Mouse (Mus musculus): ENCODE measurements around the gene Ndufaf8. TPM values are rescaled to one million over a fixed set of nuclear protein-coding genes. Genes with fewer than 3 reads are reported as not detected.

The Ndufaf8 gene
- total and polyA plus RNA-seq, 3 experiments = 46.3 to 103 (median 50.2) TPM

- H3K27ac ChIP-seq (ENCODE audit: insufficient read depth, low read depth) = no peak overlapping the region
- H3K36me3 ChIP-seq (replicated peaks in 1 of 2; ENCODE audit: control insufficient read depth in 1 of 2, insufficient read depth in 1 of 2, low read length in 1 of 2) = peaks cover 51 to 54% of the 10 kb centered on the region in 2 experiments
- DNase-seq (ENCODE audit: extremely low read depth) = no peak
- in situ Hi-C loops (cut with MboI; ENCODE audit: low pct_ligation_motif_present, low pct_unique_long_range_greater_than_20kb, low sequenced_read_pairs) = loop anchor here (10.0 kb wide), 1 partner anchor 176 kb away; the partner anchor contains the start of gene Chmp6
- H3K4me1 ChIP-seq (ENCODE audit: control insufficient read depth in 1 of 2, insufficient read depth in 2 of 2) = peaks cover 8 to 47% of the 10 kb centered on the region in 2 experiments
- no peaks in the 10 kb centered on the region for H3K9me3 ChIP-seq (replicated peaks; ENCODE audit: low read length)
- no peak overlapping the region for H3K4me3 ChIP-seq (replicated peaks in 1 of 3; ENCODE audit: low read depth in 2 of 3, low read length in 2 of 3, poor library complexity in 1 of 3)
- TF ChIP-seq RCOR1 (conservative IDR thresholded peaks at IDR 0.05; ENCODE audit: low read depth, low read length) = no peak
- TF ChIP-seq BHLHE40 (IDR thresholded peaks at IDR 0.05; ENCODE audit: low read depth, low read length) = no peak
- no peak for TF ChIP-seq CHD1 (IDR thresholded peaks at IDR 0.05; ENCODE audit: low read depth, low read length)
- no peak for TF ChIP-seq ETS1 (conservative IDR thresholded peaks at IDR 0.05; ENCODE audit: low read depth, low read length)
- TF ChIP-seq PAX5 (IDR thresholded peaks at IDR 0.05; ENCODE audit: low read length) = no peak
- no peak for TF ChIP-seq ELF1 (IDR thresholded peaks at IDR 0.05; ENCODE audit: low read depth, low read length)
- no peak for TF ChIP-seq IRF4 (IDR thresholded peaks at IDR 0.05; ENCODE audit: low read depth, low read length)
- TF ChIP-seq ZMIZ1 (IDR thresholded peaks at IDR 0.05; ENCODE audit: low read depth, low read length) = no peak
- no peak for TF ChIP-seq NRF1 (IDR thresholded peaks at IDR 0.05; ENCODE audit: low read depth, low read length)
- no peak for TF ChIP-seq USF1 (IDR thresholded peaks at IDR 0.05; ENCODE audit: low read depth, low read length)
- TF ChIP-seq MEF2A (IDR thresholded peaks at IDR 0.05; ENCODE audit: borderline replicate concordance, low read depth, low read length) = no peak
- no peak for TF ChIP-seq CTCF (conservative IDR thresholded peaks at IDR 0.05 in 1 of 2, IDR thresholded peaks at IDR 0.05 in 1 of 2; ENCODE audit: low read depth in 2 of 2, low read length in 2 of 2)
- no peak for TF ChIP-seq KAT2A (IDR thresholded peaks at IDR 0.05; ENCODE audit: insufficient replicate concordance, low read length)
- no peak for TF ChIP-seq USF2 (conservative IDR thresholded peaks at IDR 0.05; ENCODE audit: low read depth, low read length)
- TF ChIP-seq CHD2 (IDR thresholded peaks at IDR 0.05; ENCODE audit: low read length) = no peak
- no peak for TF ChIP-seq TCF12 (IDR thresholded peaks at IDR 0.05; ENCODE audit: low read depth, low read length)
- TF ChIP-seq JUND (conservative IDR thresholded peaks at IDR 0.05; ENCODE audit: low read depth, low read length) = no peak
- TF ChIP-seq SMC3 (IDR thresholded peaks at IDR 0.05; ENCODE audit: low read depth, low read length) = no peak
- no peak for TF ChIP-seq MAFK (IDR thresholded peaks at IDR 0.05; ENCODE audit: insufficient replicate concordance, low read length)
- no peak for TF ChIP-seq MAX (IDR thresholded peaks at IDR 0.05; ENCODE audit: low read length)
- no peak overlapping the region for H3K4me2 ChIP-seq (ENCODE audit: insufficient read depth, low read depth, poor library complexity, severe bottlenecking)
- no peaks in the 10 kb centered on the region for H3K79me2 ChIP-seq (replicated peaks; ENCODE audit: control insufficient read depth, extremely low read depth, insufficient read depth, poor library complexity, severe bottlenecking)
- dilution Hi-C loops (cut with MboI; ENCODE audit: extremely low pct_ligation_motif_present, extremely low pct_unique_long_range_greater_than_20kb, low sequenced_read_pairs) = no loop called here
- H3K9ac ChIP-seq (ENCODE audit: insufficient read depth, low read depth) = no peak overlapping the region
- H3K27me3 ChIP-seq (replicated peaks) = peaks cover 4% of the 10 kb centered on the region
Measured at GRCm38 (mm10) chr11:120090661-120091060, 8.1 kb upstream of the Ndufaf8 start.

GRCm38 (mm10) chr11:120092817-120093591 lies 5.7 kb upstream of the Ndufaf8 start:
- peak; percentile 45 for DNase-seq (ENCODE audit: extremely low read depth)
- Histone ChIP-seq H3K27me3 (replicated peaks) (no peaks in the 10 kb centered on the region), H3K4me2 (ENCODE audit: insufficient read depth, low read depth, poor library complexity, severe bottlenecking) (no peak overlapping the region), H3K36me3 (replicated peaks in 1 of 2; ENCODE audit: control insufficient read depth in 1 of 2, insufficient read depth in 1 of 2, low read length in 1 of 2) (peaks cover 61 to 67% of the 10 kb centered on the region in 2 experiments), H3K4me1 (ENCODE audit: control insufficient read depth in 1 of 2, insufficient read depth in 2 of 2) (peaks cover 3 to 55% of the 10 kb centered on the region in 2 experiments), H3K4me3 (replicated peaks in 1 of 3; ENCODE audit: low read depth in 2 of 3, low read length in 2 of 3, poor library complexity in 1 of 3) (no peak overlapping the region), H3K9me3 (replicated peaks; ENCODE audit: low read length) (no peaks in the 10 kb centered on the region), H3K9ac (ENCODE audit: insufficient read depth, low read depth) (no peak overlapping the region), H3K79me2 (replicated peaks; ENCODE audit: control insufficient read depth, extremely low read depth, insufficient read depth, poor library complexity, severe bottlenecking) (no peaks in the 10 kb centered on the region), H3K27ac (ENCODE audit: insufficient read depth, low read depth) (no peak overlapping the region)
- in situ Hi-C loops (cut with MboI; ENCODE audit: low pct_ligation_motif_present, low pct_unique_long_range_greater_than_20kb, low sequenced_read_pairs) = loop anchor here (10.0 kb wide), 1 partner anchor 178 kb away; the partner anchor contains the start of gene Chmp6
- dilution Hi-C loops (cut with MboI; ENCODE audit: extremely low pct_ligation_motif_present, extremely low pct_unique_long_range_greater_than_20kb, low sequenced_read_pairs) = no loop called here
- TF ChIP-seq PAX5 (IDR thresholded peaks at IDR 0.05; ENCODE audit: low read length) = no peak
- peak; percentile 42; the same call in 1 of the 2 replicates for TF ChIP-seq TCF12 (IDR thresholded peaks at IDR 0.05; ENCODE audit: low read depth, low read length)
- TF ChIP-seq RAD21 (IDR thresholded peaks at IDR 0.05; ENCODE audit: low read depth, low read length) = no peak
